Comparison of ENCODE assay signal across 32 mouse cellular contexts in genomic region chr14:51101284-51101683, GRCm38 (mm10). TPM values are rescaled to one million over a fixed set of nuclear protein-coding genes. Genes with fewer than 3 reads are reported as not detected.
"Had no signal": no experiment of that assay in that cellular context is flagged by ENCODE, and none has a peak within 500 bp of the region (broad histone marks: within the 10 kb centered on the region; RNA-seq: fewer than 3 reads in every experiment).

No protein-coding gene starts in this region.

- H3K9ac ChIP-seq: liver, embryonic 12.5 days; liver, embryonic 15.5 days; lung, embryonic 14.5 days; midbrain, embryonic 13.5 days; neural tube, embryonic 13.5 days had no signal

- H3K4me2 ChIP-seq: liver, embryonic 12.5 days; liver, embryonic 15.5 days; lung, embryonic 14.5 days; midbrain, embryonic 13.5 days; neural tube, embryonic 13.5 days had no signal

- H3K27ac ChIP-seq: liver, embryonic 12.5 days; liver, embryonic 15.5 days; midbrain, embryonic 10.5 days; midbrain, embryonic 13.5 days; neural tube, embryonic 13.5 days had no signal

- H3K9me3 ChIP-seq: liver, embryonic 12.5 days; liver, embryonic 15.5 days; megakaryocyte, embryonic 14.5 days; midbrain, embryonic 10.5 days; midbrain, embryonic 13.5 days; neural tube, embryonic 13.5 days had no signal

- ATAC-seq: intestine, embryonic 16.5 days; liver, embryonic 12.5 days; lung, postnatal 0 days; midbrain, embryonic 13.5 days; midbrain, embryonic 16.5 days had no signal

- H3K36me3 ChIP-seq: liver, embryonic 12.5 days; liver, embryonic 15.5 days; midbrain, embryonic 10.5 days; midbrain, embryonic 13.5 days; neural tube, embryonic 13.5 days had no signal

- H3K4me1 ChIP-seq: midbrain, embryonic 10.5 days; midbrain, embryonic 13.5 days; neural tube, embryonic 13.5 days had no signal

- DNase-seq: kidney, adult 18-20 months; kidney, adult 9 months; kidney, postnatal 14 days; kidney, postnatal 4 days; lung, embryonic 14.5 days; retina, postnatal 1 day; thymus, adult 18-20 months; thymus, postnatal 36 days had no signal

- H3K27me3 ChIP-seq: liver, embryonic 12.5 days; liver, embryonic 15.5 days; megakaryocyte, embryonic 14.5 days; midbrain, embryonic 13.5 days; neural tube, embryonic 13.5 days had no signal

- H3K4me3 ChIP-seq: liver, embryonic 12.5 days; liver, embryonic 15.5 days; megakaryocyte, embryonic 14.5 days; midbrain, embryonic 10.5 days; midbrain, embryonic 13.5 days; myocyte; neural tube, embryonic 13.5 days had no signal

RNA-seq across cellular contexts. Expression of gene Ang, which starts 10.3 kb away (rescaled TPM):
- total RNA-seq: monocyte, adult 5-6 weeks had no signal

RNA-seq across cellular contexts. Expression of gene Eddm3b, which starts 12.9 kb away (rescaled TPM):
- total RNA-seq: layer of hippocampus, adult 18-20 months; layer of hippocampus, postnatal 14 days; left cerebral cortex, adult 8-10 months; left cerebral cortex, postnatal 25 days; monocyte, adult 5-6 weeks; neutrophil, adult 5-6 weeks had no signal
- polyA plus RNA-seq: intestine, embryonic 16.5 days; limb, embryonic 11.5 days; liver, embryonic 12.5 days; liver, embryonic 15.5 days; lung, embryonic 14.5 days; midbrain, embryonic 13.5 days; midbrain, embryonic 16.5 days; neural tube, embryonic 13.5 days; small intestine, adult 2 months; spleen, adult 2 months; stomach, embryonic 16.5 days; testis, adult 2 months had no signal

RNA-seq across cellular contexts. Expression of gene Olfr750, which starts 27.0 kb away (rescaled TPM):
- total RNA-seq: layer of hippocampus, adult 18-20 months; layer of hippocampus, postnatal 14 days; left cerebral cortex, adult 8-10 months; left cerebral cortex, postnatal 25 days; monocyte, adult 5-6 weeks; neutrophil, adult 5-6 weeks had no signal
- polyA plus RNA-seq: intestine, embryonic 16.5 days; kidney, embryonic 16.5 days; limb, embryonic 11.5 days; limb, embryonic 14.5 days; liver, embryonic 12.5 days; liver, embryonic 15.5 days; lung, embryonic 14.5 days; midbrain, embryonic 10.5 days; midbrain, embryonic 16.5 days; myocyte; neural tube, embryonic 13.5 days; small intestine, adult 2 months; spleen, adult 2 months; stomach, embryonic 16.5 days; urinary bladder, adult 2 months had no signal
